Mouse (Mus musculus) G1E (cell line): ENCODE data around the gene Ptprz1.

Experiments used
- CTCF ChIP-seq: IDR thresholded peaks from 2 replicates; pipeline ENCODE4 v1.5.1; 2012; ENCODE audit warnings: low read depth, low read length, inconsistent platforms, mixed read lengths
- GATA1 ChIP-seq: IDR thresholded peaks from 2 replicates; pipeline ENCODE4 v1.6.1; 2012; ENCODE audit warnings: borderline replicate concordance, low read length, inconsistent platforms, mixed read lengths
- GATA2 ChIP-seq: IDR thresholded peaks from 2 replicates; pipeline ENCODE4 v1.6.1; 2012; ENCODE audit warnings: low read depth, low read length, inconsistent platforms, borderline replicate concordance
- TAL1 ChIP-seq: conservative IDR thresholded peaks from 2 replicates; pipeline ENCODE4 v1.6.1; 2012; ENCODE audit warnings: low read depth, low read length, inconsistent platforms, mixed read lengths

DNA sequence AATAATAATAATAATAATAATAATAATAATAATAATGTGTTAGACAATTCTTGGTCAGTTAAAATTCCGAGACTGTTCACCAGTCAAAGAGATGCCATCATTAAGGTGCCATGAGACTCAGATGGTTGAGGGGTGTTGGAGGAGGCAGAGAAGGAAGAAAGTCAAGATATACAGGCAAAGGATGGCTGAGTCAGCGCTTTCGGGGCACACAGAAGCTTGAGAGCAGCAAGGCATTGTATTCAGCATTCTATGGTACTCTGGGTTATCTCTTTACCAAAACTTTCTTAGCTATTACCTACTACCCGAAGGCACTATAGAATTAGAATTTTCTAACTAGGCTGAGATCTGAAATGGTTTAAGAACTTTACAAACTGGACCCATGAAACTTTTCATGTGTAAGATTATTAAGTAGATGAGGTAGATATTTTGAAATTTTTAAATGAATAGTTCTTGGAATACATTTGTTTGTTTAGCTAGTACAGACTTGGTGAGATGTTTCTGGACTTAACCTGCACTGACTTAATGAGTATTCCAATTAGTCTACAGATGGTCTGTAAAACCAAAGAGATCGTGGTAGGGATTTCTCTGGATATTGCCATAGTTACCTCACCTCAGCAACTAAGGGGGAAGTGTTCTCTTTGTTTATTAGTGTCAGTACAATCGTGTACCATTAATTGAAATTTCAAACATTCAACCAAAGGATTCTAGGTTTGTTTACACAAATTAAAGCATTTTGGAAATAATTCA, 33.4 kb downstream of the Ptprz1 start:
- TF ChIP-seq CTCF, result no peak
- TF ChIP-seq GATA1, result no peak
- no peak for TF ChIP-seq TAL1
- TF ChIP-seq GATA2, result no peak
